Mouse (Mus musculus) MEL (cell line): Measurements from ENCODE around the gene Mylk4. TPM values are rescaled to one million over a fixed set of nuclear protein-coding genes. Genes with fewer than 3 reads are reported as not detected.

Experiments
- DNase-seq: peaks from one replicate; pipeline ENCODE4 v3.0.0; 2011; ENCODE audit warnings: low read depth, low spot score
- H3K27ac ChIP-seq: 2 replicates; pipeline ENCODE4 v1.5.1; 2012; ENCODE audit warnings: low read depth, mild to moderate bottlenecking, control low read depth, low read length, moderate library complexity; ENCODE audit not compliant: control insufficient read depth
- H3K27me3 ChIP-seq, 2 experiments: fragments of 150-350 bp in 1 of 2; sonication (generic) in 1 of 2; 2 replicates each; pipeline ENCODE4 v1.6.1; 2012; ENCODE audit warnings: low read length in 2 of 2, mild to moderate bottlenecking in 2 of 2, improper control_type of control experiment in 1 of 2, moderate library complexity in 1 of 2; ENCODE audit not compliant: insufficient read depth in 2 of 2, control insufficient read depth in 1 of 2
- H3K36me3 ChIP-seq, 2 experiments: 2 replicates each; pipeline ENCODE4 v1.6.1; 2012 to 2014; ENCODE audit warnings: low read length in 2 of 2, improper control_type of control experiment in 1 of 2, inconsistent platforms in 1 of 2, mild to moderate bottlenecking in 1 of 2; ENCODE audit not compliant: insufficient read depth in 2 of 2, control insufficient read depth in 1 of 2
- H3K4me1 ChIP-seq, 2 experiments: fragments of 150-350 bp in 1 of 2; sonication (generic) in 1 of 2; 2 replicates each; pipeline ENCODE4 v1.6.1; 2012; ENCODE audit warnings: low read length in 2 of 2, improper control_type of control experiment in 1 of 2, mild to moderate bottlenecking in 1 of 2; ENCODE audit not compliant: insufficient read depth in 2 of 2, control insufficient read depth in 1 of 2
- H3K4me3 ChIP-seq, 2 experiments: fragments of 150-350 bp in 1 of 2; sonication (generic) in 1 of 2; 2 replicates each; pipeline ENCODE4 v1.5.1; 2012; ENCODE audit warnings: low read depth in 2 of 2, low read length in 2 of 2, mild to moderate bottlenecking in 2 of 2, moderate library complexity in 2 of 2, control low read depth in 1 of 2, improper control_type of control experiment in 1 of 2; ENCODE audit not compliant: control insufficient read depth in 1 of 2, insufficient read depth in 1 of 2
- H3K79me2 ChIP-seq: 2 replicates; pipeline ENCODE4 v1.6.1; 2012; ENCODE audit warnings: mild to moderate bottlenecking, low read length, moderate library complexity; ENCODE audit not compliant: control insufficient read depth, poor library complexity, insufficient read depth
- H3K9ac ChIP-seq: 2 replicates; pipeline ENCODE4 v1.6.1; 2012; ENCODE audit warnings: low read depth, mild to moderate bottlenecking, control low read depth, low read length, moderate library complexity; ENCODE audit not compliant: control insufficient read depth, poor library complexity, severe bottlenecking
- H3K9me3 ChIP-seq: fragments of 150-350 bp; sonication (generic); replicated peaks from 2 replicates; pipeline ENCODE4 v1.6.1; 2012; ENCODE audit warnings: mild to moderate bottlenecking, low read length, improper control_type of control experiment, moderate library complexity; ENCODE audit not compliant: insufficient read depth
- BHLHE40 ChIP-seq: IDR thresholded peaks from 2 replicates; pipeline ENCODE4 v1.6.1; 2012; ENCODE audit warnings: low read depth, mild to moderate bottlenecking, inconsistent platforms, low read length, improper control_type of control experiment, borderline replicate concordance
- CHD1 ChIP-seq: IDR thresholded peaks from 2 replicates; pipeline ENCODE4 v1.6.1; 2012; ENCODE audit warnings: low read depth, mild to moderate bottlenecking, inconsistent platforms, low read length, improper control_type of control experiment
- CTCF ChIP-seq, 3 experiments: IDR thresholded peaks in 2 of 3; conservative IDR thresholded peaks in 1 of 3; 2 replicates each; pipeline ENCODE4 v1.5.1; 2011 to 2012; ENCODE audit warnings: low read length in 3 of 3, low read depth in 2 of 3, mild to moderate bottlenecking in 2 of 3, improper control_type of control experiment in 1 of 3, inconsistent platforms in 1 of 3, mixed read lengths in 1 of 3, moderate library complexity in 1 of 3; ENCODE audit not compliant: control insufficient read depth in 1 of 3, insufficient read depth in 1 of 3, poor library complexity in 1 of 3, severe bottlenecking in 1 of 3
- E2F4 ChIP-seq: IDR thresholded peaks from 2 replicates; pipeline ENCODE4 v1.6.1; 2011; ENCODE audit warnings: low read depth, low read length, improper control_type of control experiment, borderline replicate concordance
- ELF1 ChIP-seq: IDR thresholded peaks from 2 replicates; pipeline ENCODE4 v1.6.1; 2014; ENCODE audit warnings: low read depth, mild to moderate bottlenecking, inconsistent platforms, low read length, improper control_type of control experiment, moderate library complexity
- EP300 ChIP-seq, 2 experiments: IDR thresholded peaks; 2 replicates each; pipeline ENCODE4 v1.6.1; 2011; ENCODE audit warnings: improper control_type of control experiment in 2 of 2, low read length in 2 of 2, low read depth in 1 of 2, mild to moderate bottlenecking in 1 of 2
- ETS1 ChIP-seq: IDR thresholded peaks from 2 replicates; pipeline ENCODE4 v1.6.1; 2012; ENCODE audit warnings: low read depth, mild to moderate bottlenecking, inconsistent platforms, low read length, improper control_type of control experiment, moderate library complexity
- GABPA ChIP-seq: IDR thresholded peaks from 2 replicates; pipeline ENCODE4 v1.6.1; 2012; ENCODE audit warnings: low read depth, mild to moderate bottlenecking, inconsistent platforms, low read length, improper control_type of control experiment, moderate library complexity
- HCFC1 ChIP-seq: IDR thresholded peaks from 2 replicates; pipeline ENCODE4 v1.6.1; 2012; ENCODE audit warnings: low read depth, mild to moderate bottlenecking, inconsistent platforms, low read length, improper control_type of control experiment, moderate library complexity
- JUND ChIP-seq: IDR thresholded peaks from 2 replicates; pipeline ENCODE4 v1.6.1; 2011; ENCODE audit warnings: low read depth, mild to moderate bottlenecking, improper control_type of control experiment, low read length
- KAT2A ChIP-seq: conservative IDR thresholded peaks from 2 replicates; pipeline ENCODE4 v1.6.1; 2012; ENCODE audit warnings: low read depth, low read length, improper control_type of control experiment, inconsistent platforms
- MAFK ChIP-seq: IDR thresholded peaks from 2 replicates; pipeline ENCODE4 v1.6.1; 2011; ENCODE audit warnings: low read depth, mild to moderate bottlenecking, low read length, improper control_type of control experiment, borderline replicate concordance
- MAX ChIP-seq: IDR thresholded peaks from 2 replicates; pipeline ENCODE4 v1.6.1; 2011; ENCODE audit warnings: low read length, improper control_type of control experiment
- MAZ ChIP-seq: IDR thresholded peaks from 2 replicates; pipeline ENCODE4 v1.6.1; 2012; ENCODE audit warnings: low read depth, mild to moderate bottlenecking, inconsistent platforms, low read length, improper control_type of control experiment
- MEF2A ChIP-seq: IDR thresholded peaks from 2 replicates; pipeline ENCODE4 v1.6.1; 2014; ENCODE audit warnings: low read depth, mild to moderate bottlenecking, inconsistent platforms, low read length, improper control_type of control experiment; ENCODE audit not compliant: poor library complexity, insufficient replicate concordance, severe bottlenecking; ENCODE audit errors: extremely low read depth
- MYB ChIP-seq: IDR thresholded peaks from 2 replicates; pipeline ENCODE4 v1.6.1; 2011; ENCODE audit warnings: mild to moderate bottlenecking, low read depth, low read length, improper control_type of control experiment
- POLR2A ChIP-seq, 2 experiments: IDR thresholded peaks; 2 replicates each; pipeline ENCODE4 v1.6.1; 2011 to 2012; ENCODE audit warnings: low read length in 2 of 2, mild to moderate bottlenecking in 2 of 2, control low read depth in 1 of 2, improper control_type of control experiment in 1 of 2, low read depth in 1 of 2, moderate library complexity in 1 of 2; ENCODE audit not compliant: control insufficient read depth in 1 of 2, insufficient read depth in 1 of 2, poor library complexity in 1 of 2
- RAD21 ChIP-seq: IDR thresholded peaks from 2 replicates; pipeline ENCODE4 v1.6.1; 2011; ENCODE audit warnings: mild to moderate bottlenecking, low read depth, low read length, improper control_type of control experiment
- RCOR1 ChIP-seq: IDR thresholded peaks from 2 replicates; pipeline ENCODE4 v1.6.1; 2012; ENCODE audit warnings: low read depth, mild to moderate bottlenecking, inconsistent platforms, low read length, improper control_type of control experiment
- SMC3 ChIP-seq: IDR thresholded peaks from 2 replicates; pipeline ENCODE4 v1.6.1; 2011; ENCODE audit warnings: low read depth, low read length, improper control_type of control experiment
- TAL1 ChIP-seq: IDR thresholded peaks from 2 replicates; pipeline ENCODE4 v1.6.1; 2012; ENCODE audit warnings: mild to moderate bottlenecking, inconsistent platforms, low read length, moderate library complexity, mixed read lengths
- UBTF ChIP-seq: IDR thresholded peaks from 2 replicates; pipeline ENCODE4 v1.6.1; 2012; ENCODE audit warnings: low read depth, mild to moderate bottlenecking, inconsistent platforms, low read length, improper control_type of control experiment, moderate library complexity, borderline replicate concordance; ENCODE audit not compliant: insufficient read depth
- USF1 ChIP-seq: IDR thresholded peaks from 2 replicates; pipeline ENCODE4 v1.6.1; 2014; ENCODE audit warnings: low read depth, mild to moderate bottlenecking, inconsistent platforms, low read length, improper control_type of control experiment, moderate library complexity
- USF2 ChIP-seq, 2 experiments: IDR thresholded peaks; 2 replicates each; pipeline ENCODE4 v1.6.1; 2011 to 2012; ENCODE audit warnings: improper control_type of control experiment in 2 of 2, low read length in 2 of 2, borderline replicate concordance in 1 of 2, inconsistent platforms in 1 of 2, low read depth in 1 of 2, mild to moderate bottlenecking in 1 of 2; ENCODE audit not compliant: insufficient read depth in 1 of 2
- ZC3H11A ChIP-seq: IDR thresholded peaks from 2 replicates; pipeline ENCODE4 v1.6.1; 2012; ENCODE audit warnings: low read depth, mild to moderate bottlenecking, inconsistent platforms, low read length, improper control_type of control experiment
- ZMIZ1 ChIP-seq: IDR thresholded peaks from 2 replicates; pipeline ENCODE4 v1.6.1; 2012; ENCODE audit warnings: low read depth, mild to moderate bottlenecking, inconsistent platforms, low read length, improper control_type of control experiment, moderate library complexity
- ZNF384 ChIP-seq: IDR thresholded peaks from 2 replicates; pipeline ENCODE4 v1.6.1; 2012; ENCODE audit warnings: low read depth, mild to moderate bottlenecking, inconsistent platforms, low read length, improper control_type of control experiment
- polyA plus RNA-seq, 2 experiments: library from polyadenylated mRNA; stranded (reverse) in 1 of 2; unstranded in 1 of 2; fragments of >175 nt in 1 of 2; fragments of >200 nt in 1 of 2; gene quantifications; 2 replicates each; pipeline versions ENCODE4 v1.2.1 to v1.2.4; 2012; ENCODE audit warnings: low replicate concordance in 2 of 2, low read depth in 1 of 2; ENCODE audit not compliant: insufficient read length in 2 of 2, insufficient read depth in 1 of 2, missing spikeins in 1 of 2
- total RNA-seq: library from RNA; depleted of rRNA; stranded (reverse); fragments of 300-350 nt; gene quantifications from 2 replicates; pipeline ENCODE4 v1.2.3, GENCODE M21; 2012

The Mylk4 gene
- total and polyA plus RNA-seq, 3 experiments, result not detected

- peaks cover 0 to 5% of the 10 kb centered on the region in 2 experiments; a peak in 2 of 4 replicates for H3K27me3 ChIP-seq
- TF ChIP-seq SMC3, result no peak
- TF ChIP-seq ELF1, result no peak
- TF ChIP-seq UBTF, result no peak
- no peak for TF ChIP-seq ZMIZ1
- TF ChIP-seq ZC3H11A, result no peak
- TF ChIP-seq EP300 (IDR thresholded peaks at IDR 0.05; ENCODE audit: low read depth in 1 of 2, low read length in 2 of 2), result no peak
- no peak for TF ChIP-seq POLR2A (IDR thresholded peaks at IDR 0.05; ENCODE audit: control insufficient read depth in 1 of 2, insufficient read depth in 1 of 2, low read depth in 1 of 2, low read length in 2 of 2, poor library complexity in 1 of 2)
- no peak for TF ChIP-seq ETS1
- no peak for TF ChIP-seq MAX
- no peak for TF ChIP-seq MEF2A
- no peak for TF ChIP-seq RCOR1
- TF ChIP-seq BHLHE40, result no peak
- TF ChIP-seq RAD21, result no peak
- TF ChIP-seq JUND, result no peak
- no peak for TF ChIP-seq MAZ
- no peak for TF ChIP-seq E2F4
- TF ChIP-seq MAFK, result no peak
- H3K9me3 ChIP-seq, result no peaks in the 10 kb centered on the region
Observed at GRCm38 (mm10) chr13:32705315-32705714, 78.4 kb downstream of the Mylk4 start.

GRCm38 (mm10) chr13:32704911-32705310 lies 78.8 kb downstream of the Mylk4 start:
- no peaks in the 10 kb centered on the region for H3K4me1 ChIP-seq
- no peak overlapping the region for H3K4me3 ChIP-seq
- no peak overlapping the region for H3K27ac ChIP-seq
- DNase-seq, result no peak
- no peaks in the 10 kb centered on the region for H3K9me3 ChIP-seq
- H3K36me3 ChIP-seq, result no peaks in the 10 kb centered on the region
- TF ChIP-seq ETS1, result no peak
- no peak for TF ChIP-seq MAFK
- no peak for TF ChIP-seq MAX
- TF ChIP-seq BHLHE40, result no peak
- no peak for TF ChIP-seq ELF1
- TF ChIP-seq CHD1, result no peak
- no peak for TF ChIP-seq GABPA
- TF ChIP-seq MYB, result no peak
- TF ChIP-seq TAL1, result no peak
- no peak for TF ChIP-seq UBTF
- TF ChIP-seq USF2 (IDR thresholded peaks at IDR 0.05; ENCODE audit: borderline replicate concordance in 1 of 2, insufficient read depth in 1 of 2, low read depth in 1 of 2, low read length in 2 of 2), result no peak
- TF ChIP-seq RAD21, result no peak
- TF ChIP-seq USF1, result no peak
- TF ChIP-seq ZNF384, result no peak
- TF ChIP-seq POLR2A (IDR thresholded peaks at IDR 0.05; ENCODE audit: control insufficient read depth in 1 of 2, insufficient read depth in 1 of 2, low read depth in 1 of 2, low read length in 2 of 2, poor library complexity in 1 of 2), result no peak
- no peak for TF ChIP-seq ZMIZ1
- no peak for TF ChIP-seq KAT2A
- no peak for TF ChIP-seq HCFC1
- TF ChIP-seq CTCF (IDR thresholded peaks at IDR 0.05 in 2 of 3, conservative IDR thresholded peaks at IDR 0.05 in 1 of 3; ENCODE audit: control insufficient read depth in 1 of 3, insufficient read depth in 1 of 3, low read depth in 2 of 3, low read length in 3 of 3, poor library complexity in 1 of 3, severe bottlenecking in 1 of 3), result no peak
- H3K79me2 ChIP-seq, result no peaks in the 10 kb centered on the region
- peaks cover 0 to 6% of the 10 kb centered on the region in 2 experiments; a peak in 2 of 4 replicates for H3K27me3 ChIP-seq
- H3K9ac ChIP-seq, result no peak overlapping the region

More at GRCm38 (mm10) chr13:32705315-32705714, 78.4 kb downstream of the Mylk4 start:
- H3K4me3 ChIP-seq, result no peak overlapping the region
- H3K27ac ChIP-seq, result no peak overlapping the region
- H3K36me3 ChIP-seq, result no peaks in the 10 kb centered on the region
- H3K79me2 ChIP-seq, result no peaks in the 10 kb centered on the region
- H3K4me1 ChIP-seq, result no peaks in the 10 kb centered on the region
- H3K9ac ChIP-seq, result no peak overlapping the region
- no peak for DNase-seq
